Mouse (Mus musculus) layer of hippocampus, adult 9-11 months (tissue): ENCODE data around the gene Zfp451.

Experiments
- DNase-seq: peaks from one replicate; pipeline ENCODE4 v3.0.0; 2022

The Zfp451 gene

GRCm38 (mm10) chr1:33712026-33712425, 102.4 kb downstream of the Zfp451 start:
- no peak for DNase-seq
